Mouse (Mus musculus) limb, embryonic 11.5 days (tissue): ENCODE results near the gene Ddb1. TPM values are rescaled to one million over a fixed set of nuclear protein-coding genes. Genes with fewer than 3 reads are reported as not detected.

ENCODE experiments used
- ATAC-seq: fragments of 200-750 bp; cut with Nextera tagmentation; 2 replicates; pipeline ENCODE4 v1.8.0; 2017; ENCODE audit warnings: low read depth; ENCODE audit not compliant: insufficient number of reproducible peaks, low FRiP score, low TSS enrichment
- DNase-seq: peaks from one replicate; pipeline ENCODE4 v3.0.0-alpha.2; 2015; ENCODE audit warnings: low spot score
- H3K27ac ChIP-seq: fragments of 300-500 bp; sonication (generic); replicated peaks from 2 replicates; pipeline ENCODE4 v1.5.1; 2014; ENCODE audit warnings: low read depth, mild to moderate bottlenecking, low read length
- H3K27me3 ChIP-seq: fragments of 300-500 bp; sonication (generic); 2 replicates; pipeline ENCODE4 v1.6.1; 2014; ENCODE audit warnings: mild to moderate bottlenecking, low read length, mixed read lengths; ENCODE audit not compliant: control insufficient read depth, insufficient read depth
- H3K36me3 ChIP-seq: fragments of 300-500 bp; sonication (generic); 2 replicates; pipeline ENCODE4 v1.6.1; 2014; ENCODE audit warnings: mild to moderate bottlenecking, low read length, moderate library complexity, mixed read lengths; ENCODE audit not compliant: control insufficient read depth, insufficient read depth
- H3K4me1 ChIP-seq: fragments of 300-500 bp; sonication (generic); 2 replicates; pipeline ENCODE4 v1.6.1; 2014; ENCODE audit warnings: low read length, mixed read lengths; ENCODE audit not compliant: control insufficient read depth, insufficient read depth
- H3K4me2 ChIP-seq: fragments of 300-500 bp; sonication (generic); 2 replicates; pipeline ENCODE4 v1.6.1; 2014; ENCODE audit warnings: low read depth, mild to moderate bottlenecking, moderate library complexity; ENCODE audit not compliant: severe bottlenecking
- H3K4me3 ChIP-seq: fragments of 300-500 bp; sonication (generic); 2 replicates; pipeline ENCODE4 v1.5.1; 2014; ENCODE audit warnings: low read depth, low read length
- H3K9ac ChIP-seq: fragments of 300-500 bp; sonication (generic); 2 replicates; pipeline ENCODE4 v1.6.1; 2014; ENCODE audit warnings: mild to moderate bottlenecking, low read length
- H3K9me3 ChIP-seq: fragments of 300-500 bp; sonication (generic); 2 replicates; pipeline ENCODE4 v1.6.1; 2016; ENCODE audit warnings: low read length; ENCODE audit not compliant: control insufficient read depth
- WGBS: fragments of 180-500 bp; shearing (Covaris S2); extraction: QIAGEN DNeasy Blood & Tissue Kit; methylation state at CpG from one replicate; pipeline ENCODE4 v1.1.7; 2014; 5-methylcytosine and 5-hydroxymethylcytosine counted together
- polyA plus RNA-seq: library from polyadenylated mRNA; unstranded; fragments of >200 nt; fragmentation: Nextera tagmentation; extraction: Ambion mirVana; gene quantifications from 2 replicates; pipeline ENCODE4 v1.2.1, GENCODE M21; 2014

Ddb1 gene
- polyA plus RNA-seq, 1 experiment from 2014 or later: 423 TPM

- Histone ChIP-seq H3K9me3 (no peaks in the 10 kb centered on the region), H3K4me2 (peak overlapping the region; percentile 57), H3K4me1 (peaks cover 11% of the 10 kb centered on the region), H3K9ac (peak overlapping the region; percentile 83), H3K36me3 (no peaks in the 10 kb centered on the region), H3K4me3 (peak overlapping the region; percentile 28), H3K27me3 (no peaks in the 10 kb centered on the region), H3K27ac (peak overlapping the region; percentile 89)
- ATAC-seq (no peak), DNase-seq (no peak)
- 15% methylated on average over 6 of the region's 6 CpGs for WGBS
Measured at GRCm38 (mm10) chr19:10602247-10602769, 2.8 kb upstream of the Ddb1 start.

DNA sequence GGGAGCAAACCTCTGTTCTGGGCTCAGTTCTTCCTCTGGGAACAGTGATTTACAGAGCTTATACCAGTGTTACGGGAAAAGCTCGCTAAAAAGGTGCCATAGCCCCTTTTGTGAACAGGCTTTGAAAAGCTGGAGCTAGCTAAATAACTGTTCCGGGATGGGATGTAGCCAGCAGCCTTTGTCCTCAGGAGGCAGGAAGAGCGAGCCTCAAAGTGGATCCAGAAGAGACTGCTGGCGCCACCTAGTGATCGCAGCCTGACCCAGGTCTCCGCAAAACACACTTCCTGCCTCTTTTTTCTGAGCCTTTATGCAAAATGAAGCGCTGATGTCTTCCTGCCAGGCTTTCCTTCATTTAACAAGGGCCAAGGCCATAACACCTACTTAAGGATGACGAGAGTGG is 2.3 kb upstream of the Ddb1 start:
- peak; percentile 46; the same call in 1 of the 2 replicates for ATAC-seq

DNA sequence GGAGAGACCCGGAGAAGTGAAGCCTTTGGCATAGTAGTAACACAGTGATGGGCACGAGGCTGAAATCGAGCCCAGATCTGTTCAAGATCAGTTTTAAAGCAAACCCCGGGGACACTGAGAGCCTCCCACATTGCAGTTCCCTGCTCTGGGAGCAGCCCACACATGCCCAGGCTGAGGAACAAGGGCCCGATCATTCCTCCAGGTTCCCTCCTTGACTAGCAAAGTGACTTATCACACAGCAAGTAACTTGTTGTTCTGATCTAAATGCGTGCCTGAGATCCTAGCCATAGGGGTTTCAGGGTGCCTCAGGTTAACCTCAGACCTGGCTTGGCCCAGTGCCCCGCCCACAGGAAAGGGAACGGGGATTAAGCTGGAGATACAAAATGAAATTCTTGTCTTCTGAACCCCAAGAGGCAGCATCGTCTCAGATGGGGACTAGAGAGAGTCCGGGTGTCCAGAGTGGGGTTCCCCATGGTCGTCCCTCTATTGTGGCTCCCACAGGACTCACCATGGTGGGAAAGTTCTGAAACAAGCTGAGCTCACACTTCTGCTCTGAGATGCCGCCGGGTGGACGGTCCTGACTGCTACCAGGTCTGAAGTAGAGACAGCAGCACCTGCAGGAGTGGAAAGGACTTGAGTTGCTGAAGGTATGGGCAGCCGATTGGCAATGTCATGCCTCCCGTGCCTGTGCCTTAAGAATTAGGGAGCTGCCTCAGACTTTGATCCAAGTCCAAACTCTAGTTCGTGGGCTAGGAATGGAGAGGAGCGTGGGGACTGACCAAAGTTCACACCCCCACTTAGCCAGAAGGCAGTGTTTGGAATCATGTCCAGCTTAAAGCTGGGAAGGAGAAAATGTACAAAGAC is 1.2 kb upstream of the Ddb1 start:
- 88% methylated on average over 18 of the region's 18 CpGs for WGBS
- Histone ChIP-seq H3K9ac (0 out of 2 replicates have a peak overlapping the region, but pooled peaks have one; percentile 22), H3K4me1 (peaks cover 15% of the 10 kb centered on the region)

More for the DNA sequence above, 2.3 kb upstream of the Ddb1 start:
- Histone ChIP-seq H3K9me3 (no peaks in the 10 kb centered on the region), H3K36me3 (peaks cover 2% of the 10 kb centered on the region; the same call in 1 of the 2 replicates), H3K4me3 (peak overlapping the region; percentile 28), H3K27ac (peak overlapping the region; percentile 89), H3K9ac (peak overlapping the region; percentile 83), H3K4me2 (peak overlapping the region; percentile 57), H3K4me1 (peaks cover 11% of the 10 kb centered on the region), H3K27me3 (no peaks in the 10 kb centered on the region)
- peak; percentile 95 for DNase-seq
- WGBS: 4% methylated on average over 9 of the region's 9 CpGs

DNA sequence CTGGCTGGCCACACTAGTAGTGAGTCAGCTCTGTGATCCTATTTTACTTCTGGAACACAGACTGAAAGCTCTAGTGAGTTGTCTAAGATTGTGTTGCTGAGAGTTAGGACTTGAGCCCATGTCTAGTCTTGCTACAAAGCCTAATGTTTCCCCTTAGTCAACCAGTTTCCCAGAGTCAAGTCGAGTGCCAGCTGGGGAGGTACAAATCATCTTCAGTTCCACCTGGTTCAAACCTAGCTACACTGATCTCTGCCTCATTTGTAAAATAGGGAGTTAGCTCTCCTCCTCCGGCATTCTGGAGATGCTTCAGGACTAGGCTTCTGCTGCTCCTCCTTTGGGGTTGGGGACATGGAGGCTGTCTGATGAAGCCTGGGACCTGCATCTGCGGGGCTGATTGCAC is 593 bp upstream of the Ddb1 start:
- ATAC-seq: no peak
- H3K36me3 ChIP-seq: peaks cover 10% of the 10 kb centered on the region; the same call in 1 of the 2 replicates
- peaks cover 15% of the 10 kb centered on the region for H3K4me1 ChIP-seq
- no peak for DNase-seq
- no peaks in the 10 kb centered on the region for H3K9me3 ChIP-seq
- peak overlapping the region; percentile 98 for H3K4me3 ChIP-seq
- no peak overlapping the region for H3K27ac ChIP-seq
- H3K27me3 ChIP-seq: no peaks in the 10 kb centered on the region
- peak overlapping the region; percentile 77 for H3K4me2 ChIP-seq
- H3K9ac ChIP-seq: peak overlapping the region; percentile 98
- 53% methylated on average over 3 of the region's 3 CpGs for WGBS

More for the DNA sequence above, 1.2 kb upstream of the Ddb1 start:
- DNase-seq (no peak), ATAC-seq (no peak)
- no peaks in the 10 kb centered on the region for H3K9me3 ChIP-seq
- 0 out of 2 replicates have a peak overlapping the region, but pooled peaks have one; percentile 36 for H3K27ac ChIP-seq
- H3K4me2 ChIP-seq: no peak overlapping the region
- 0 out of 2 replicates have a peak overlapping the region, but pooled peaks have one; percentile 0 for H3K4me3 ChIP-seq
- H3K27me3 ChIP-seq: no peaks in the 10 kb centered on the region
- peaks cover 10% of the 10 kb centered on the region; the same call in 1 of the 2 replicates for H3K36me3 ChIP-seq

DNA sequence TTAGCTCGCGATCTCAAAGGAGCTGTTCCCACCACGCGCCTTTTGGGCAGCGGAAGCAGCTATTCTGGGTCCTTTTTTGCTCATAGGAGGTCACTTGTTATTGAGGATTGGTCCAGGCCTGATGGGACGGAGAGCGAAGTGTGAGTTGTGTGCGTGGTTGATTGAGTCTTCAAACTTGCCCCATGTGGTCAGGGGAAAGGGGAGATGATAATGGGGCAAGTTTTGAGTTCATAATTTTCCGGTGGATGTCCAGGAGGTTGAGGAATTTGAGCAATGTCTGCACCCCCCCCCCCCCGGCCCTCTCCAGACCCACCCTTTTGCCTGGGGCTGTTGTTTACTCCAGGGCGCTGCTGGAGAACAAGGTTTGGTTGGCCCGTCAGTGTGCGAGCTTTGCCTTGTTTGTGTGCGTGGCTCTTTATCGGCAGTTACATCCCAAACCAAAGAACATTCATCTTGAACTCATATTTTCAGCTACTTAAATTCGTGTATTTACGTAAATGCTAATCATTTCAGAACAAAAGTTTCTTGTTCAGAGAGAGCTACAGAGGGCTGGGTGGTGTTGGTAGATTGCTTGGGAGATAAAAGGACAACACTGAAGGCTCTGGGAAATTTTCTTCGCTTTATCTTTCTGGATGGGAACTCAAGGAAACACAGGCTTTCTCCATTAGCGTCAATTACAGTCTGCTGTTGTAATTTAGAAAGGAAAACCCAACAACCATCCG is 935 bp downstream of the Ddb1 start:
- peak overlapping the region; percentile 77 for H3K4me2 ChIP-seq
- H3K4me1 ChIP-seq: peaks cover 15% of the 10 kb centered on the region
- H3K27ac ChIP-seq: peak overlapping the region; percentile 90
- 5% methylated on average over 20 of the region's 20 CpGs for WGBS
- peak overlapping the region; percentile 98 for H3K9ac ChIP-seq
- no peaks in the 10 kb centered on the region for H3K27me3 ChIP-seq
- ATAC-seq (no peak), DNase-seq (no peak)
- peak overlapping the region; percentile 98 for H3K4me3 ChIP-seq
- peaks cover 22% of the 10 kb centered on the region; the same call in 1 of the 2 replicates for H3K36me3 ChIP-seq
- no peaks in the 10 kb centered on the region for H3K9me3 ChIP-seq

GRCm38 (mm10) chr19:10608573-10609240 is 3.6 kb downstream of the Ddb1 start:
- Histone ChIP-seq H3K27ac (0 out of 2 replicates have a peak overlapping the region, but pooled peaks have one; percentile 18), H3K9ac (no peak overlapping the region), H3K4me1 (peaks cover 12% of the 10 kb centered on the region), H3K4me3 (no peak overlapping the region), H3K4me2 (no peak overlapping the region), H3K27me3 (no peaks in the 10 kb centered on the region), H3K9me3 (no peaks in the 10 kb centered on the region), H3K36me3 (peaks cover 42% of the 10 kb centered on the region)
- whole genome bisulfite sequencing: 84% methylated on average over 5 of the region's 5 CpGs
- ATAC-seq (no peak), DNase-seq (no peak)

DNA sequence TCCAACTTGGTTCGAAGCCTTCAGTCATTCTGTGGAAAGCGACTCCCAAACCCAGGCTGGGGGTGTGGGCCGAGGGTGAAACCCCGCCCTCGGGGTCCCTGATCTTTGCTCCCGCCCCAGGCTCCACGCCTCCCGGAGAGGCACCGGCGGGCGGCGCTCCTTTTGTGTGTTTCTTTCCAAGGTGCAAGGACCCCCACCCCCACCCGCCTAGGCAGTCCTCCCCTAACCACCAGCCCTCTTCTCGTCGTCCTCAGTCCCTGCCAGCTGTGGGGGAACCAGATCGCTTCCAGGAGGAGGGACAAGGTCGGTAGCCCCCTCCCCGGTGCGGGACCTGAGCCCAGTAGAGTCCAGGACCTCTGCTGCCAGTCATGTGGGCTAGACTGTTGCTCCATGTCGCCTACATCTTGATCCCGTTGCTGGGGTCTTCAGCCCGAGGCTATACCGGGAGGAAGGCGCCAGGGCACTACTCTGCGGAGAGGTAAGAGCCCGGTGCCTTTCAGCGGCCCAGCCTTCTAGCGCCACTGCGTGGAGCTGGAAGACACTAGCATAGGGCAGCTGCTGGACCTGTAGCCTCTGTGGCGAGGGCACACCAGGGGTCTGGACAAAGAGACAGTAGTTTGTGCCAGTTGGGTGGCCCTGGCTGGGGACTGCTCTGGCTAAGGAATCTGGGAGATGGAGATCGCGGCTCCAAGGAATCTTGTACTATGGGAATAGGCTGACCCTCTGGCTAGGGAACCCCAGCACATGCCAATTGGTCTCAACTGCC is 29.2 kb downstream of the Ddb1 start, which contains the start of gene Vwce:
Vwce (plus strand) TSS at position 108 of the 766 bp plus-strand sequence.
- ATAC-seq (peak; percentile 75), DNase-seq (peak; percentile 76)
- Histone ChIP-seq H3K9me3 (no peaks in the 10 kb centered on the region), H3K36me3 (peaks cover 7% of the 10 kb centered on the region), H3K4me1 (peaks cover 3% of the 10 kb centered on the region; the same call in 1 of the 2 replicates), H3K4me2 (peak within 1 kb of the TSS; percentile 86), H3K4me3 (peak within 1 kb of the TSS; percentile 35), H3K27me3 (no peaks in the 10 kb centered on the region), H3K27ac (no peak within 1 kb of the TSS), H3K9ac (peak within 1 kb of the TSS; percentile 59)
- WGBS: 2% methylated on average over 32 of the region's 32 CpGs
